8 mouse cellular contexts compared by ENCODE assay signal in genomic region chr12:117788513-117789011, GRCm38 (mm10). TPM values are rescaled to one million over a fixed set of nuclear protein-coding genes. Genes with fewer than 3 reads are reported as not detected.
DNase-seq lines count a peak whose midpoint lies in the region; ATAC-seq and TF ChIP-seq lines count a peak whose summit lies in the region.

No protein-coding gene starts in this region.

- H3K4me2 ChIP-seq in liver, postnatal 0 days (ENCODE audit: low read depth, low read length) = no peak overlapping the region

- no peak for TF ChIP-seq EP300 in ES-Bruce4 (IDR thresholded peaks at IDR 0.05; ENCODE audit: insufficient read depth, low read depth, low read length)
- no peak for TF ChIP-seq EP300 in liver, postnatal 0 days (IDR thresholded peaks at IDR 0.05; ENCODE audit: low read depth)

- no peaks in the 10 kb centered on the region for H3K9me3 ChIP-seq in ES-Bruce4 (replicated peaks; ENCODE audit: control insufficient read depth, insufficient read depth, low read length, poor library complexity, severe bottlenecking)
- H3K9me3 ChIP-seq in ES-E14 (ENCODE audit: control insufficient read depth, insufficient read depth, low read depth, low read length) = no peaks in the 10 kb centered on the region
- H3K9me3 ChIP-seq in hindbrain, embryonic 10.5 days = no peaks in the 10 kb centered on the region
- no peaks in the 10 kb centered on the region for H3K9me3 ChIP-seq in liver, postnatal 0 days (ENCODE audit: low read length)

- 13% methylated on average over 24 of the region's 24 CpGs for WGBS in hindbrain, embryonic 10.5 days
- 30% methylated on average over 24 of the region's 24 CpGs for WGBS in liver, postnatal 0 days (ENCODE audit: insufficient replicate concordance)

- H3K27me3 ChIP-seq in ES-Bruce4 (ENCODE audit: control insufficient read depth, insufficient read depth, low read length, poor library complexity, severe bottlenecking) = no peaks in the 10 kb centered on the region
- peaks cover 4% of the 10 kb centered on the region for H3K27me3 ChIP-seq in hindbrain, embryonic 10.5 days (ENCODE audit: insufficient read depth, poor library complexity, severe bottlenecking)
- H3K27me3 ChIP-seq in liver, postnatal 0 days (ENCODE audit: insufficient read depth, low read length) = no peaks in the 10 kb centered on the region

- H3K4me3 ChIP-seq in ES-Bruce4 (ENCODE audit: low read depth, low read length) (peak overlapping the region; percentile 62), ES-E14 (ENCODE audit: insufficient read depth in 1 of 2, low read depth in 1 of 2, low read length in 2 of 2, poor library complexity in 1 of 2, severe bottlenecking in 1 of 2) (peak overlapping the region; percentile 53 to 66)
- H3K4me3 ChIP-seq in hindbrain, embryonic 10.5 days = peak overlapping the region; percentile 51
- no peak overlapping the region for H3K4me3 ChIP-seq in liver, postnatal 0 days (ENCODE audit: low read depth, low read length)

- in situ Hi-C loops in ES-E14 (cut with MboI; ENCODE audit: low sequenced_read_pairs in 2 of 2, unreplicated experiment in 2 of 2) = no loop called here

- ATAC-seq in liver, postnatal 0 days = no peak

- no peak for TF ChIP-seq CTCF in ES-Bruce4 (IDR thresholded peaks at IDR 0.05; ENCODE audit: low read depth, low read length)
- TF ChIP-seq CTCF in liver, postnatal 0 days (IDR thresholded peaks at IDR 0.05; ENCODE audit: low read depth) = no peak

- H3K27ac ChIP-seq in ES-Bruce4 (ENCODE audit: insufficient read depth, low read length) (no peak overlapping the region), ES-E14 (ENCODE audit: insufficient read depth, low read depth, low read length, poor library complexity, severe bottlenecking) (no peak overlapping the region)
- H3K27ac ChIP-seq in hindbrain, embryonic 10.5 days = peak overlapping the region; percentile 84
- H3K27ac ChIP-seq in liver, postnatal 0 days (ENCODE audit: low read depth) = no peak overlapping the region

- TF ChIP-seq POLR2A in ES-Bruce4 (IDR thresholded peaks at IDR 0.05; ENCODE audit: insufficient read depth, low read length) = no peak

- no peak for DNase-seq in ES-E14 (ENCODE audit: low read depth, low spot score)
- DNase-seq in hindbrain, embryonic 10.5 days (ENCODE audit: low spot score) = peak; percentile 49
- DNase-seq in liver, postnatal 0 days = no peak
- no peak for DNase-seq in layer of hippocampus, postnatal 25 days (ENCODE audit: extremely low spot score in 1 of 2, low spot score in 1 of 2)
- DNase-seq in left cerebral cortex, adult 9 months (ENCODE audit: low spot score in 2 of 2) = no peak
- DNase-seq in left cerebral cortex, postnatal 25 days (ENCODE audit: low spot score in 2 of 2) = no peak
- no peak for DNase-seq in cerebellum, adult 11 months

- H3K36me3 ChIP-seq in ES-Bruce4 (ENCODE audit: control insufficient read depth, insufficient read depth, low read length, poor library complexity, severe bottlenecking) = no peaks in the 10 kb centered on the region
- H3K36me3 ChIP-seq in ES-E14 (ENCODE audit: control insufficient read depth, insufficient read depth, low read length, poor library complexity, severe bottlenecking) = no peaks in the 10 kb centered on the region
- H3K36me3 ChIP-seq in hindbrain, embryonic 10.5 days = no peaks in the 10 kb centered on the region
- H3K36me3 ChIP-seq in liver, postnatal 0 days (replicated peaks; ENCODE audit: insufficient read depth, low read length) = no peaks in the 10 kb centered on the region

- intact Hi-C loops in left cerebral cortex, postnatal 25 days (cut with DNase I) = no loop called here

- H3K9ac ChIP-seq in ES-Bruce4 (ENCODE audit: low read depth, poor library complexity, severe bottlenecking) (peak overlapping the region; percentile 34; the same call in 1 of the 2 replicates), ES-E14 (ENCODE audit: insufficient read depth, low read depth, low read length, poor library complexity, severe bottlenecking) (no peak overlapping the region)
- H3K9ac ChIP-seq in liver, postnatal 0 days (replicated peaks) = 0 out of 2 replicates have a peak overlapping the region, but pooled peaks have one; percentile 11

- H3K4me1 ChIP-seq in ES-Bruce4 (ENCODE audit: control insufficient read depth, insufficient read depth, low read length) = no peaks in the 10 kb centered on the region
- H3K4me1 ChIP-seq in ES-E14 (ENCODE audit: control insufficient read depth in 2 of 2, insufficient read depth in 2 of 2, low read length in 2 of 2, poor library complexity in 1 of 2) = peaks cover 0 to 5% of the 10 kb centered on the region in 2 experiments; a peak in 1 of 4 replicates
- H3K4me1 ChIP-seq in hindbrain, embryonic 10.5 days (replicated peaks) = peaks cover 26% of the 10 kb centered on the region
- no peaks in the 10 kb centered on the region for H3K4me1 ChIP-seq in liver, postnatal 0 days (ENCODE audit: insufficient read depth)

TF ChIP-seq in ES-E14, 5 proteins besides CTCF, POLR2A, EP300 and RAD21:
- TF ChIP-seq ZC3H11A (IDR thresholded peaks at IDR 0.05; ENCODE audit: borderline replicate concordance, low read depth, low read length) (no peak), HCFC1 (IDR thresholded peaks at IDR 0.05; ENCODE audit: borderline replicate concordance, insufficient read depth, low read length) (no peak), CHD2 (IDR thresholded peaks at IDR 0.05; ENCODE audit: low read depth, low read length) (no peak)

RNA-seq across cellular contexts. Expression of gene Cdca7l, which starts 15.5 kb away (rescaled TPM):
- polyA plus RNA-seq in ES-Bruce4 (2011; ENCODE audit: insufficient read depth, insufficient read length, low read depth, missing spikeins) = 29.1 and 34.8 TPM in 2 replicates
- total RNA-seq in ES-E14 (2012; rRNA removed) = 20.2 and 20.5 TPM in 2 replicates
- 32.3 and 48.3 TPM in 2 replicates for polyA plus RNA-seq in hindbrain, embryonic 10.5 days (2016; fragmentation: Nextera tagmentation; extraction: Ambion mirVana)
- 7.5 and 7.8 TPM in 2 replicates for polyA plus RNA-seq in liver, postnatal 0 days (2015; fragmentation: Nextera tagmentation; extraction: Ambion mirVana)
- 1 to 10 TPM; 1.1 to 1.9 TPM for total RNA-seq in layer of hippocampus, postnatal 25 days (2021)
- total RNA-seq in left cerebral cortex, postnatal 25 days (2021) = under 1 TPM; 0.53 to 0.94 TPM
